In genomic region chr10:9992798-9993197, GRCm38 (mm10) we compare ENCODE assay signal across 17 mouse cellular contexts.
"Had no signal": no experiment of that assay in that cellular context is flagged by ENCODE, and none has a peak within 500 bp of the region (broad histone marks: within the 10 kb centered on the region; RNA-seq: fewer than 3 reads in every experiment).

No protein-coding gene starts in this region.

- H3K9ac ChIP-seq: limb, embryonic 12.5 days; liver, embryonic 13.5 days; liver, postnatal 0 days; lung, embryonic 15.5 days had no signal

- ATAC-seq: liver, postnatal 0 days had no signal

- H3K4me1 ChIP-seq: limb, embryonic 12.5 days; liver, embryonic 13.5 days; lung, embryonic 15.5 days had no signal

- H3K36me3 ChIP-seq: limb, embryonic 12.5 days; liver, embryonic 13.5 days; lung, embryonic 15.5 days had no signal

- H3K4me3 ChIP-seq: layer of hippocampus, adult 2 months; limb, embryonic 12.5 days; liver, embryonic 13.5 days; lung, embryonic 15.5 days; megakaryocyte, embryonic 14.5 days had no signal

- H3K27ac ChIP-seq: layer of hippocampus, adult 2 months; limb, embryonic 12.5 days; liver, embryonic 13.5 days; lung, embryonic 15.5 days; macrophage had no signal

- H3K4me2 ChIP-seq: limb, embryonic 12.5 days; liver, embryonic 13.5 days; lung, embryonic 15.5 days; midbrain, embryonic 11.5 days had no signal

- DNase-seq: kidney, adult 18-20 months; kidney, postnatal 10 days; kidney, postnatal 4 days; liver; liver, embryonic 13.5 days; liver, postnatal 0 days; lung, postnatal 14 days; right cerebral cortex, postnatal 4 days; spleen, adult 18-20 months; thymus, adult 2 months; thymus, postnatal 25 days had no signal

- H3K9me3 ChIP-seq: limb, embryonic 12.5 days; liver, embryonic 13.5 days; lung, embryonic 15.5 days had no signal

- H3K27me3 ChIP-seq: limb, embryonic 12.5 days; liver, embryonic 13.5 days; lung, embryonic 15.5 days; megakaryocyte, embryonic 14.5 days had no signal
